Mouse (Mus musculus) heart, embryonic 14.5 days (tissue): ENCODE results near the gene 4933405L10Rik. TPM values are rescaled to one million over a fixed set of nuclear protein-coding genes. Genes with fewer than 3 reads are reported as not detected.

ENCODE experiments used
- ATAC-seq: fragments of 200-750 bp; cut with Nextera tagmentation; 2 replicates; pipeline ENCODE4 v1.8.0; 2017; ENCODE audit warnings: low read depth, moderate TSS enrichment; ENCODE audit not compliant: insufficient number of reproducible peaks, insufficient read depth, low FRiP score
- H3K27ac ChIP-seq, 2 experiments: fragments of 200-500 bp in 1 of 2; fragments of 300-500 bp in 1 of 2; sonication (generic) in 1 of 2; replicated peaks in 1 of 2; 2 replicates each; pipeline ENCODE4 v1.5.1; 2012 to 2014; ENCODE audit warnings: low read depth in 2 of 2, low read length in 2 of 2, control low read depth in 1 of 2, mild to moderate bottlenecking in 1 of 2, mixed read lengths in 1 of 2; ENCODE audit not compliant: control insufficient read depth in 1 of 2, insufficient read depth in 1 of 2
- H3K27me3 ChIP-seq: fragments of 300-500 bp; sonication (generic); 2 replicates; pipeline ENCODE4 v1.6.1; 2014; ENCODE audit warnings: mild to moderate bottlenecking, low read length, control low read depth; ENCODE audit not compliant: control insufficient read depth, insufficient read depth
- H3K36me3 ChIP-seq: fragments of 300-500 bp; sonication (generic); 2 replicates; pipeline ENCODE4 v1.6.1; 2014; ENCODE audit warnings: mild to moderate bottlenecking, control low read depth, low read length, mixed read lengths; ENCODE audit not compliant: control insufficient read depth, insufficient read depth
- H3K4me1 ChIP-seq, 2 experiments: fragments of 200-500 bp in 1 of 2; fragments of 300-500 bp in 1 of 2; sonication (generic) in 1 of 2; 2 replicates each; pipeline ENCODE4 v1.6.1; 2012 to 2014; ENCODE audit warnings: low read length in 2 of 2, control low read depth in 1 of 2, mixed read lengths in 1 of 2; ENCODE audit not compliant: control insufficient read depth in 2 of 2, insufficient read depth in 2 of 2
- H3K4me2 ChIP-seq: fragments of 300-500 bp; sonication (generic); 2 replicates; pipeline ENCODE4 v1.6.1; 2014; ENCODE audit warnings: mild to moderate bottlenecking, low read length
- H3K4me3 ChIP-seq, 2 experiments: fragments of 200-500 bp in 1 of 2; fragments of 300-500 bp in 1 of 2; sonication (generic) in 1 of 2; 2 replicates each; pipeline ENCODE4 v1.5.1; 2012 to 2014; ENCODE audit warnings: low read length in 2 of 2, mild to moderate bottlenecking in 2 of 2, control low read depth in 1 of 2, low read depth in 1 of 2, moderate library complexity in 1 of 2; ENCODE audit not compliant: control insufficient read depth in 1 of 2, insufficient read depth in 1 of 2
- H3K9ac ChIP-seq: fragments of 300-500 bp; sonication (generic); 2 replicates; pipeline ENCODE4 v1.6.1; 2014; ENCODE audit warnings: mild to moderate bottlenecking, low read length
- H3K9me3 ChIP-seq: fragments of 300-500 bp; sonication (generic); 2 replicates; pipeline ENCODE4 v1.6.1; 2016; ENCODE audit warnings: low read length, control low read depth; ENCODE audit not compliant: control insufficient read depth
- WGBS: fragments of 180-500 bp; shearing (Covaris S2); extraction: QIAGEN DNeasy Blood & Tissue Kit; methylation state at CpG from one replicate; pipeline ENCODE4 v1.1.7; 2014; 5-methylcytosine and 5-hydroxymethylcytosine counted together
- polyA plus RNA-seq: library from polyadenylated mRNA; unstranded; fragments of >200 nt; fragmentation: Nextera tagmentation; extraction: Ambion mirVana; gene quantifications from 2 replicates; pipeline ENCODE4 v1.2.1, GENCODE M21; 2014

4933405L10Rik gene
- polyA plus RNA-seq, 1 experiment from 2014 or later: not detected

DNA sequence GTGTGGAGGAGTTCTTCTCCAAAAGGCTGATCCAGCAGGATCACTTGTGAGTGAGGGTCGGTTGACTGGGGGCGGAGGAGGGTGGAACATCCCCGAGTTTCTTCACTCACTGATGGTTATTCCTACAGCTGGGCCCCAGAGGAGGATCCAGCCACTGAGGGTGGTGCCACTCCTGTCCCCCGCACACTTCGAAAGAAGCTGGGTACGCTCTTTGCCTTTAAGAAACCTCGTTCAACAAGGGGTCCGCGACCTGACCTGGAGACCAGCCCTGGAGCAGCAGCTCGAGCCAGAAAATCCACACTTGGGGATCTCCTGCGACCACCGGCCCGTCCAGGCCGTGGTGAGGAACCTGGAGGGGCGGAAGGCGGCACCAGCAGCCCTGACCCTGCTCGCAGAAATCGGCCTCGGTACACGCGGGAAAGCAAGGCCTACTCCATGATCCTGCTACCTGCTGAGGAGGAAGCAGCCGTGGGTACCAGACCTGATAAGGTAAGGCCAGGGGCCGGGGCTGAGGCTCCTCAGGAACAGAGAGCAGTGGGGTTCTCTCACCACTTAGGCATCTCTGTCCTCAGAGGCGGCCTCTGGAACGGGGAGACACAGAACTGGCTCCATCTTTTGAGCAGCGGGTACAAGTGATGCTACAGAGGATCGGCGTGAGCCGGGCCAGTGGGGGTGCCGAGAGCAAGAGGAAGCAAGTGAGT lies 12.2 kb upstream of the 4933405L10Rik start:
- Histone ChIP-seq H3K9ac (no peak overlapping the region), H3K4me2 (no peak overlapping the region), H3K4me1 (peaks cover 8 to 9% of the 10 kb centered on the region in 2 experiments; a peak in 3 of 4 replicates), H3K9me3 (peaks cover 4% of the 10 kb centered on the region; the same call in 1 of the 2 replicates), H3K36me3 (peaks cover 30% of the 10 kb centered on the region), H3K27ac (no peak overlapping the region), H3K27me3 (peaks cover 6% of the 10 kb centered on the region), H3K4me3 (no peak overlapping the region)
- ATAC-seq: no peak
- WGBS: 72% methylated on average over 30 of the region's 30 CpGs

DNA sequence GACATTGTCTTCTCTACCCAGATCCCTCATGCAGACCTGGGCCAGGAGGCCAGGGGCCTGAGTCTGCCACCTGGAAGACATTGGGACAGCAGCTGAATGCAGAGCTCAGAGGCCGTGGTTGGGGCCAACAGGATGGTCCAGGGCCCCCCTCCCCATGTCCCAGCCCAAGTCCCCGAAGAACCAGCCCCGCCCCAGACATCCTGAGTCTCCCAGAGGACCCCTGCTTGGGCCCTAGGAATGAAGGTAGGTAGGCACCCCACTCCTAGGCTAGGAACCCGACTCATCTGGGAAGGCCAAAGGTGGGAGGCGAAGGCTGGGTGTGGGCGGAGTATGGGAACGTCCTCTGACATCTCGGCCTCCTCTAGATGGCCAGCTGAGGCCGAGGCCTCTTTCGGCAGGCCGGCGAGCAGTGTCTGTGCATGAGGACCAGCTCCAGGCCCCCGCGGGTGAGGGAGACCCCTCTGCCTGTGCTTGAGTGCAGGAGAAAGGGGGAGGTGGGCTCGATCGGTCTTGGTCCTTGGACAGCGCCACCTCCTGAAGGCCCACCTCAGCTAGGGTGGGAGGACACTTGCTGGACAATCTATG lies 10.2 kb upstream of the 4933405L10Rik start:
- Histone ChIP-seq H3K9ac (no peak overlapping the region), H3K4me3 (no peak overlapping the region), H3K4me2 (no peak overlapping the region), H3K9me3 (peaks cover 4% of the 10 kb centered on the region; the same call in 1 of the 2 replicates), H3K4me1 (peaks cover 15 to 19% of the 10 kb centered on the region in 2 experiments; a peak in 3 of 4 replicates), H3K36me3 (peaks cover 30% of the 10 kb centered on the region), H3K27me3 (peaks cover 4% of the 10 kb centered on the region; the same call in 1 of the 2 replicates), H3K27ac (no peak overlapping the region)
- ATAC-seq: no peak
- 89% methylated on average over 17 of the region's 17 CpGs for WGBS

DNA sequence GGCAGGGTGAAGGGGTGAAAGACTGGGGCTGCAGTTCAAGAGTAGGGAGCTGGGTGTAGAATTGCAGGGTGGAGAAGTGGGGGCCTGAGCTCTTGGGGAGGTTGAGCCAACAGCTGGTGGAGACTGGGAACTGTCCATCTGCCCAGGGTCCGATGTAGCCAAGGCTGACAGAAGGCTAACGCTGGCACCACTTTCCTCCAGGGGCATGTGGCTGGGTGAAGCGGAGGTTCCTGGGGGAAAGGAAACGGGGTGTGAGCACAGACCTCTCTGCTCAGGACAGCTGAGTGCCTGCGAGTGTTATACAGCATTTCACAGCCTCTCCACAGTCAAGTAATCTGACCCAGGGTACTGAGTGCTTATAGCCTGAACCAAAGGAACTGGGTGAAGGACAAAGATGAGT lies 8.7 kb upstream of the 4933405L10Rik start:
- ATAC-seq: no peak
- Histone ChIP-seq H3K9ac (no peak overlapping the region), H3K27me3 (peaks cover 4% of the 10 kb centered on the region; the same call in 1 of the 2 replicates), H3K4me1 (peaks cover 15 to 19% of the 10 kb centered on the region in 2 experiments; a peak in 3 of 4 replicates), H3K4me2 (no peak overlapping the region), H3K4me3 (no peak overlapping the region), H3K27ac (no peak overlapping the region), H3K9me3 (no peaks in the 10 kb centered on the region), H3K36me3 (peaks cover 42% of the 10 kb centered on the region)
- WGBS: 93% methylated on average over 5 of the region's 5 CpGs

DNA sequence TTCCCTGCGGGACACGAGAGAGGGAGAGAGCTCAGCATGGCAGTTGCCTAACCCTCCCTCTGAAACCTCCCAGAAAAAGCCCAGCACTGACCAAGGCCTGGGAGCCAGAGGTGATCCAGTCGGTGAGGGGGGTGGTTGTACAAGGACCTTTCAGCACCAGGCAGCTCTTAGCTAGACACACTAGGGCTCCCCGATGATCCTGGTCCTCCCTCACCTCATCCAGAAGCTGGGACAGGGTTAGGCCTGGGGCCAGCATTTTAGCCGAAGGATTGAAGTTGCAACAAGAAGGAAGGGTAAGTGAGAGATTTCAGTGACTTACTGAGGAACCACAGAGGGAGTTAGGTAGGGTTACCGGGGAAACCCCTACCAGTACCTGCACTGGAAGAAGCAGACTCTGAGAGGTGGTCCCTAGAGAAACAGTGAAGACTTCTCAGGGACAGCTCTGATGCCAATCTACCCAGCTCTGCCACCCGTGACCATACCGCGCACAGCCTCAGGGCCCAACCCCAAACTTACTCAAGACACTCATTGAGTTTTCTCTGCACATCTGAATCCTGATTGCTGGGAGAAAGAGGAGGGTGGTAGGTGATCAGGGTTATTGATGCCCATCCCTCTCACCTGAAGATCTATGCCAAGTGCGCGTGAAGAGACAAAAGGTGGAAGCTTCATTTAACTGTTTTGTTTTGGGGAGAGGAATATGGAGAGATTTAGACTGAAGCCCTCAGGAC lies 7.8 kb upstream of the 4933405L10Rik start:
- Histone ChIP-seq H3K9ac (peak overlapping the region; percentile 73), H3K4me2 (peak overlapping the region; percentile 89), H3K27ac (no peak overlapping the region), H3K4me3 (peak overlapping the region in 1 of 2 experiments; percentile 51; a peak in 2 of 4 replicates), H3K9me3 (no peaks in the 10 kb centered on the region), H3K4me1 (peaks cover 9 to 14% of the 10 kb centered on the region in 2 experiments; a peak in 3 of 4 replicates), H3K36me3 (peaks cover 46% of the 10 kb centered on the region), H3K27me3 (peaks cover 4% of the 10 kb centered on the region; the same call in 1 of the 2 replicates)
- ATAC-seq: no peak
- WGBS: 86% methylated on average over 11 of the region's 11 CpGs

DNA sequence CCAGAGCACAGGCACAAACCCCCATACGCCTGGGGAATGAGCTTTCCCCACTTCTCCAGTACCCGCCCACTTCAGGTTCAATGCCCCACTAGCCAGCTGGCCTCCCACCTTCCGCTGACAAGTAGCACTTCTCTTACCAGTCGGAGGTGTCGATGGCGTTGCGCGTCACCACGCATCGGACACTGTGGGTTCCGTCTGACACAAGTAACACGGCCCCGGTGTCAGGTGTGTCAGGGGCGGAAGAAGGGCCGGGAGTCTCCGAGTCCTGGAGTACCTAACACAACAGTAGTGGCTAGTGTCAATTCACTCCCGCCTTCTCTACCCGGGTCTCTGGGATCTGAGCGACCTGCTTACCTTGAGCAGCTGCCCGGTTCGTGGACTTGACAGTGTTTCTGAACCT lies 6.9 kb upstream of the 4933405L10Rik start:
- H3K27ac ChIP-seq: peak overlapping the region; percentile 18 to 92; a peak in 3 of 4 replicates
- peak overlapping the region; percentile 51 to 76 for H3K4me3 ChIP-seq
- H3K4me1 ChIP-seq: peaks cover 9 to 14% of the 10 kb centered on the region in 2 experiments; a peak in 3 of 4 replicates
- peak overlapping the region; percentile 73 for H3K9ac ChIP-seq
- H3K27me3 ChIP-seq: no peaks in the 10 kb centered on the region
- H3K9me3 ChIP-seq: no peaks in the 10 kb centered on the region
- peaks cover 46% of the 10 kb centered on the region for H3K36me3 ChIP-seq
- ATAC-seq: peak; percentile 24
- peak overlapping the region; percentile 89 for H3K4me2 ChIP-seq
- WGBS: 0% methylated on average over 21 of the region's 21 CpGs

DNA sequence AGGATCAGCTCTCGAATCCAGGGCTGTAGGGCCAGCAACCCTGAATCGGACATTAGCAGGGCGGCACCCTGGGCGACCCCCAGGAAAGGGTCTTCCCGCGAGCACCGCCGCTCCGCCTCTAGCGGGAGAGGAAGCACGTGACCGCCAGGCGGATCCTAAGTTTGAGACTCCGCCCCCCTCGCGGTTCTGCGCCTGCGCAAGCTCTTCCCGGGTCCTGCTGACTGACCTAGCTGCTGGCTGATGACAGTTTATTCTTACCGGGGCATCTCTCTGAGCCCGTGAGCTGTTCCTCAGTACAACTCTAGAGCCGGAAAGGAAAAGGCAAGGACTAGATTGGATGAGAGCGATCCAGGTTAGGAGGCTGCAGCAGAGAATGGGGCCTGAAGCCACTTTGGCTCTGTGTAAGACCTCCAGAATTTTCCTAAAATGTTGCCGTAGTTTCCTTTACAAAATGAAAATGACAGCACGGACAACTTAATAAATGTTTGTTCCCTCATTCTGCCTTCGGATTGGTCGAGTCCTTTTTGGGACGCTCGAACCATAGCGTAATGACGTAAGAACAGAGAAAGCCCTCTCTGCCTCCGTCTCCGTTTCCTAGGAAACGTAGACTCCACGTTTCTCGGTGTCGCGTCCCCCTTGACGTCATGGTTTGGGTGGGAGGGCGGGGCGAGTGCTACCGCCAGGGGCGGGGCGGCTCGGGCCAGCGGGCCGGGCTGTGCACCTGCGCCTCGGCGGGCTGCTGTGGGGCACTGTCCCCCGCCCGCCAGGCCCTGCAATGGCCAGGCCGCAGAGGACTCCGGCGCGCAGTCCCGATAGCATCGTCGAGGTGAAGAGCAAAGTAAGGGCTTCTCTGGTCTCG lies 6.3 kb upstream of the 4933405L10Rik start, which contains the start of the genes Acd and Pard6a:
TSS of gene Acd (minus strand) at position 137 of the 859 bp plus-strand sequence.
TSS of gene Pard6a (plus strand) at position 183 of the 859 bp plus-strand sequence.
- peak; percentile 75 for ATAC-seq
- under 1% methylated on average over 60 of the region's 60 CpGs for WGBS

More for the DNA sequence above, 6.3 kb upstream of the 4933405L10Rik start, which contains the start of the genes Acd and Pard6a:
- Histone ChIP-seq H3K9me3 (no peaks in the 10 kb centered on the region), H3K4me3 (peak within 1 kb of the TSS; percentile 51 to 76), H3K4me1 (peaks cover 9 to 14% of the 10 kb centered on the region in 2 experiments; a peak in 3 of 4 replicates), H3K9ac (peak within 1 kb of the TSS; percentile 73), H3K27me3 (no peaks in the 10 kb centered on the region), H3K36me3 (peaks cover 46% of the 10 kb centered on the region), H3K27ac (peak within 1 kb of the TSS; percentile 92), H3K4me2 (peak within 1 kb of the TSS; percentile 89)
